Mouse (Mus musculus) T-helper 2 cell (primary cell): ENCODE results near the gene Fbll1.
"Not testable (repeated sequence)": the region's sequence is repeated elsewhere in the genome, so short reads cannot be mapped to it uniquely, and the experiment has no call there.

Source experiments
- in situ Hi-C: fragments of 300-600 bp; cut with MboI, MseI; formaldehyde crosslinking; loops from one replicate; pipeline ENCODE4 v1.15.1; 2025; ENCODE audit warnings: high pct_unique_total_duplicates

Fbll1 gene

GRCm38 (mm10) chr11:35798874-35799273 lies at the start of gene Fbll1:
Fbll1 (minus strand) TSS chr11:35798884.
- in situ Hi-C loops = no loop called here

GRCm38 (mm10) chr11:35844299-35844698 lies 45.6 kb upstream of the Fbll1 start:
- in situ Hi-C loops = no loop called here

GRCm38 (mm10) chr11:35842560-35842959 lies 43.9 kb upstream of the Fbll1 start:
- in situ Hi-C loops = not testable (repeated sequence)

- in situ Hi-C loops = no loop called here
These were observed 43.1 kb upstream of the Fbll1 start for GRCm38 (mm10) chr11:35841738-35842325.

GRCm38 (mm10) chr11:35840806-35841205 lies 42.1 kb upstream of the Fbll1 start:
- in situ Hi-C loops = not testable (repeated sequence)

GRCm38 (mm10) chr11:35840282-35840681 lies 41.6 kb upstream of the Fbll1 start:
- in situ Hi-C loops = no loop called here

GRCm38 (mm10) chr11:35838345-35839338 lies 40.0 kb upstream of the Fbll1 start:
- in situ Hi-C loops = no loop called here

GRCm38 (mm10) chr11:35837156-35838126 lies 38.8 kb upstream of the Fbll1 start:
- in situ Hi-C loops = no loop called here

- in situ Hi-C loops = loop anchor here (5.0 kb wide), 1 partner anchor 67 kb away; the partner anchor contains the start of gene Pank3
These were observed 35.5 kb upstream of the Fbll1 start, which contains the start of gene Rars for GRCm38 (mm10) chr11:35834022-35834760. Rars (minus strand) TSS chr11:35834506.

GRCm38 (mm10) chr11:35833270-35833669 lies 34.6 kb upstream of the Fbll1 start:
- in situ Hi-C loops = loop anchor here (5.0 kb wide), 1 partner anchor 66 kb away; the partner anchor contains the start of gene Pank3

- in situ Hi-C loops = loop anchor here (5.0 kb wide), 1 partner anchor 65 kb away; the partner anchor contains the start of gene Pank3
These were observed 33.5 kb upstream of the Fbll1 start for GRCm38 (mm10) chr11:35832139-35832538.

GRCm38 (mm10) chr11:35827714-35828113 lies 29.0 kb upstream of the Fbll1 start:
- in situ Hi-C loops = loop anchor here (5.0 to 10.0 kb wide), 2 partner anchors 1000 to 1113 kb away; no protein-coding TSS in a partner anchor

- in situ Hi-C loops = no loop called here
These were observed 17.6 kb upstream of the Fbll1 start for GRCm38 (mm10) chr11:35816316-35816715.

GRCm38 (mm10) chr11:35811458-35811857 lies 12.8 kb upstream of the Fbll1 start:
- in situ Hi-C loops = no loop called here

- in situ Hi-C loops = no loop called here
These were observed 2.6 kb upstream of the Fbll1 start for GRCm38 (mm10) chr11:35801332-35801731.

- in situ Hi-C loops = no loop called here
These were observed 226 bp downstream of the Fbll1 start for GRCm38 (mm10) chr11:35798495-35798820.

- in situ Hi-C loops = no loop called here
These were observed 761 bp downstream of the Fbll1 start for GRCm38 (mm10) chr11:35797751-35798494.

GRCm38 (mm10) chr11:35792800-35793199 lies 5.9 kb downstream of the Fbll1 start:
- in situ Hi-C loops = not testable (repeated sequence)

- in situ Hi-C loops = no loop called here
These were observed 10.2 kb downstream of the Fbll1 start for GRCm38 (mm10) chr11:35788443-35788842.

GRCm38 (mm10) chr11:35784537-35784936 lies 14.1 kb downstream of the Fbll1 start:
- in situ Hi-C loops = no loop called here
